Mouse (Mus musculus) limb, embryonic 12.5 days (tissue): Measurements from ENCODE around the gene Rgs7. TPM values are rescaled to one million over a fixed set of nuclear protein-coding genes. Genes with fewer than 3 reads are reported as not detected.

Experiments
- ATAC-seq: fragments of 200-750 bp; cut with Nextera tagmentation; 2 replicates; pipeline ENCODE4 v1.8.0; 2017; ENCODE audit warnings: low read depth, moderate TSS enrichment; ENCODE audit not compliant: insufficient number of reproducible peaks, insufficient read depth, low FRiP score, low TSS enrichment
- H3K27ac ChIP-seq: fragments of 300-500 bp; sonication (generic); 2 replicates; pipeline ENCODE4 v1.5.1; 2016; ENCODE audit warnings: mild to moderate bottlenecking, moderate library complexity
- H3K27me3 ChIP-seq: fragments of 300-500 bp; sonication (generic); 2 replicates; pipeline ENCODE4 v1.6.1; 2016; ENCODE audit warnings: mild to moderate bottlenecking, moderate library complexity
- H3K36me3 ChIP-seq: fragments of 300-500 bp; sonication (generic); 2 replicates; pipeline ENCODE4 v1.6.1; 2016; ENCODE audit warnings: mild to moderate bottlenecking, moderate library complexity
- H3K4me1 ChIP-seq: fragments of 300-500 bp; sonication (generic); replicated peaks from 2 replicates; pipeline ENCODE4 v1.6.1; 2016
- H3K4me2 ChIP-seq: fragments of 300-500 bp; sonication (generic); 2 replicates; pipeline ENCODE4 v1.6.1; 2016; ENCODE audit warnings: mild to moderate bottlenecking, moderate library complexity
- H3K4me3 ChIP-seq: fragments of 300-500 bp; sonication (generic); replicated peaks from 2 replicates; pipeline ENCODE4 v1.5.1; 2016; ENCODE audit warnings: mild to moderate bottlenecking
- H3K9ac ChIP-seq: fragments of 300-500 bp; sonication (generic); replicated peaks from 2 replicates; pipeline ENCODE4 v1.6.1; 2016; ENCODE audit warnings: mild to moderate bottlenecking, moderate library complexity
- H3K9me3 ChIP-seq: fragments of 300-500 bp; sonication (generic); 2 replicates; pipeline ENCODE4 v1.6.1; 2016; ENCODE audit warnings: mild to moderate bottlenecking, moderate library complexity
- WGBS: fragments of 180-500 bp; shearing (Covaris S2); methylation state at CpG from one replicate; pipeline ENCODE4 v1.1.7; 2016; 5-methylcytosine and 5-hydroxymethylcytosine counted together
- polyA plus RNA-seq: library from polyadenylated mRNA; unstranded; fragments of >200 nt; fragmentation: Nextera tagmentation; extraction: Ambion mirVana; gene quantifications from 2 replicates; pipeline ENCODE4 v1.2.1, GENCODE M21; 2016

Rgs7 gene
- polyA plus RNA-seq, 1 experiment from 2014 or later = 0.50 TPM

- Histone ChIP-seq H3K27me3 (no peaks in the 10 kb centered on the region), H3K9me3 (no peaks in the 10 kb centered on the region), H3K4me3 (no peak overlapping the region), H3K27ac (no peak overlapping the region), H3K4me2 (no peak overlapping the region), H3K36me3 (no peaks in the 10 kb centered on the region), H3K4me1 (0 out of 2 replicates have a peak, but pooled peaks cover 3% of the 10 kb centered on the region), H3K9ac (no peak overlapping the region)
- ATAC-seq = peak; percentile 56; the same call in 1 of the 2 replicates
- 41% methylated on average over 4 of the region's 4 CpGs for WGBS
Observed at GRCm38 (mm10) chr1:175079819-175080608, 412.3 kb downstream of the Rgs7 start.

- H3K9ac ChIP-seq = no peak overlapping the region
- no peaks in the 10 kb centered on the region for H3K4me1 ChIP-seq
- H3K27me3 ChIP-seq = no peaks in the 10 kb centered on the region
- no peaks in the 10 kb centered on the region for H3K9me3 ChIP-seq
- no peaks in the 10 kb centered on the region for H3K36me3 ChIP-seq
- H3K4me2 ChIP-seq = no peak overlapping the region
- no peak for ATAC-seq
- H3K4me3 ChIP-seq = no peak overlapping the region
- 83% methylated on average over 1 of the region's 1 CpGs for WGBS
- H3K27ac ChIP-seq = no peak overlapping the region
Observed at GRCm38 (mm10) chr1:175073500-175074232, 418.6 kb downstream of the Rgs7 start.

GRCm38 (mm10) chr1:175069758-175070290 lies 422.5 kb downstream of the Rgs7 start:
- H3K9me3 ChIP-seq = no peaks in the 10 kb centered on the region
- no peaks in the 10 kb centered on the region for H3K36me3 ChIP-seq
- H3K27ac ChIP-seq = no peak overlapping the region
- H3K9ac ChIP-seq = no peak overlapping the region
- H3K4me3 ChIP-seq = no peak overlapping the region
- 81% methylated on average over 4 of the region's 4 CpGs for WGBS
- H3K4me1 ChIP-seq = no peaks in the 10 kb centered on the region
- ATAC-seq = no peak
- H3K4me2 ChIP-seq = no peak overlapping the region
- no peaks in the 10 kb centered on the region for H3K27me3 ChIP-seq

- no peak for ATAC-seq
- Histone ChIP-seq H3K9ac (no peak overlapping the region), H3K27ac (no peak overlapping the region), H3K27me3 (no peaks in the 10 kb centered on the region), H3K4me2 (no peak overlapping the region), H3K9me3 (no peaks in the 10 kb centered on the region), H3K36me3 (no peaks in the 10 kb centered on the region), H3K4me1 (no peaks in the 10 kb centered on the region), H3K4me3 (no peak overlapping the region)
- WGBS = 88% methylated on average over 6 of the region's 6 CpGs
Observed at GRCm38 (mm10) chr1:175049121-175049520, 443.2 kb downstream of the Rgs7 start.

GRCm38 (mm10) chr1:175041167-175041817 lies 451.0 kb downstream of the Rgs7 start:
- Histone ChIP-seq H3K4me1 (no peaks in the 10 kb centered on the region), H3K4me3 (no peak overlapping the region), H3K27ac (no peak overlapping the region), H3K9ac (no peak overlapping the region), H3K9me3 (no peaks in the 10 kb centered on the region), H3K36me3 (no peaks in the 10 kb centered on the region), H3K27me3 (no peaks in the 10 kb centered on the region), H3K4me2 (no peak overlapping the region)
- ATAC-seq = peak; percentile 76; the same call in 1 of the 2 replicates
- WGBS = 69% methylated on average over 4 of the region's 4 CpGs

- Histone ChIP-seq H3K4me3 (no peak overlapping the region), H3K36me3 (no peaks in the 10 kb centered on the region), H3K27me3 (no peaks in the 10 kb centered on the region), H3K27ac (no peak overlapping the region), H3K9me3 (no peaks in the 10 kb centered on the region), H3K4me1 (no peaks in the 10 kb centered on the region), H3K4me2 (no peak overlapping the region), H3K9ac (no peak overlapping the region)
- 90% methylated on average over 4 of the region's 4 CpGs for WGBS
- ATAC-seq = no peak
Observed at GRCm38 (mm10) chr1:175040038-175040437, 452.3 kb downstream of the Rgs7 start.

GRCm38 (mm10) chr1:175039567-175039966 lies 452.7 kb downstream of the Rgs7 start:
- Histone ChIP-seq H3K4me3 (no peak overlapping the region), H3K9ac (no peak overlapping the region), H3K9me3 (no peaks in the 10 kb centered on the region), H3K27me3 (no peaks in the 10 kb centered on the region), H3K4me1 (no peaks in the 10 kb centered on the region), H3K4me2 (no peak overlapping the region), H3K27ac (no peak overlapping the region), H3K36me3 (no peaks in the 10 kb centered on the region)
- ATAC-seq = no peak
- WGBS = 60% methylated on average over 6 of the region's 6 CpGs

GRCm38 (mm10) chr1:175035461-175035860 lies 456.8 kb downstream of the Rgs7 start:
- 12% methylated on average over 5 of the region's 5 CpGs for WGBS
- ATAC-seq = no peak; the same call in 1 of the 2 replicates
- no peak overlapping the region for H3K9ac ChIP-seq
- H3K4me1 ChIP-seq = no peaks in the 10 kb centered on the region; the same call in 1 of the 2 replicates
- no peaks in the 10 kb centered on the region for H3K27me3 ChIP-seq
- no peaks in the 10 kb centered on the region for H3K9me3 ChIP-seq
- H3K36me3 ChIP-seq = no peaks in the 10 kb centered on the region
- H3K4me2 ChIP-seq = no peak overlapping the region
- H3K27ac ChIP-seq = no peak overlapping the region
- H3K4me3 ChIP-seq = no peak overlapping the region

- Histone ChIP-seq H3K9me3 (no peaks in the 10 kb centered on the region), H3K27me3 (no peaks in the 10 kb centered on the region), H3K4me2 (no peak overlapping the region), H3K4me3 (no peak overlapping the region), H3K27ac (no peak overlapping the region), H3K4me1 (peaks cover 9% of the 10 kb centered on the region), H3K9ac (no peak overlapping the region), H3K36me3 (no peaks in the 10 kb centered on the region)
- ATAC-seq = no peak
- WGBS = 7% methylated on average over 6 of the region's 6 CpGs
Observed at GRCm38 (mm10) chr1:175032015-175032414, 460.3 kb downstream of the Rgs7 start.

GRCm38 (mm10) chr1:175028716-175029204 lies 463.5 kb downstream of the Rgs7 start:
- peak; percentile 77 for ATAC-seq
- no peak overlapping the region for H3K27ac ChIP-seq

GRCm38 (mm10) chr1:175028267-175028666 lies 464.0 kb downstream of the Rgs7 start:
- H3K4me3 ChIP-seq = no peak overlapping the region
- ATAC-seq = no peak
- no peaks in the 10 kb centered on the region for H3K36me3 ChIP-seq
- no peaks in the 10 kb centered on the region for H3K27me3 ChIP-seq
- peak overlapping the region; percentile 38 for H3K4me2 ChIP-seq
- peaks cover 9% of the 10 kb centered on the region for H3K4me1 ChIP-seq
- no peak overlapping the region for H3K27ac ChIP-seq
- 9% methylated on average over 4 of the region's 4 CpGs for WGBS
- H3K9me3 ChIP-seq = no peaks in the 10 kb centered on the region
- 0 out of 2 replicates have a peak overlapping the region, but pooled peaks have one; percentile 0 for H3K9ac ChIP-seq

More at GRCm38 (mm10) chr1:175028716-175029204, 463.5 kb downstream of the Rgs7 start:
- peak overlapping the region; percentile 38 for H3K4me2 ChIP-seq
- H3K9ac ChIP-seq = 0 out of 2 replicates have a peak overlapping the region, but pooled peaks have one; percentile 0
- 5% methylated on average over 9 of the region's 9 CpGs for WGBS
- no peak overlapping the region for H3K4me3 ChIP-seq
- peaks cover 9% of the 10 kb centered on the region for H3K4me1 ChIP-seq
- no peaks in the 10 kb centered on the region for H3K9me3 ChIP-seq
- no peaks in the 10 kb centered on the region for H3K36me3 ChIP-seq
- no peaks in the 10 kb centered on the region for H3K27me3 ChIP-seq
